Mouse (Mus musculus) limb, embryonic 15.5 days (tissue): ENCODE measurements around the gene Fdx1. TPM values are rescaled to one million over a fixed set of nuclear protein-coding genes. Genes with fewer than 3 reads are reported as not detected.
A peak's percentile ranks its signal among the peaks of the same experiment; 100 is the strongest.

Experiments used
- ATAC-seq: fragments of 200-750 bp; cut with Nextera tagmentation; 2 replicates; pipeline ENCODE4 v1.8.0; 2017; ENCODE audit warnings: low read depth, moderate TSS enrichment; ENCODE audit not compliant: insufficient number of reproducible peaks, low FRiP score, low TSS enrichment
- H3K27ac ChIP-seq: fragments of 300-500 bp; sonication (generic); 2 replicates; pipeline ENCODE4 v1.5.1; 2015; ENCODE audit warnings: moderate library complexity, mild to moderate bottlenecking, inconsistent platforms
- H3K27me3 ChIP-seq: fragments of 300-500 bp; sonication (generic); 2 replicates; pipeline ENCODE4 v1.6.1; 2015; ENCODE audit warnings: inconsistent platforms
- H3K36me3 ChIP-seq: fragments of 300-500 bp; sonication (generic); 2 replicates; pipeline ENCODE4 v1.6.1; 2015; ENCODE audit warnings: inconsistent platforms
- H3K4me1 ChIP-seq: fragments of 300-500 bp; sonication (generic); 2 replicates; pipeline ENCODE4 v1.6.1; 2015; ENCODE audit warnings: inconsistent platforms
- H3K4me2 ChIP-seq: fragments of 300-500 bp; sonication (generic); 2 replicates; pipeline ENCODE4 v1.6.1; 2015; ENCODE audit warnings: mild to moderate bottlenecking, inconsistent platforms
- H3K4me3 ChIP-seq: fragments of 300-500 bp; sonication (generic); 2 replicates; pipeline ENCODE4 v1.5.1; 2015; ENCODE audit warnings: mild to moderate bottlenecking, inconsistent platforms
- H3K9ac ChIP-seq: fragments of 300-500 bp; sonication (generic); 2 replicates; pipeline ENCODE4 v1.6.1; 2015; ENCODE audit warnings: inconsistent platforms
- H3K9me3 ChIP-seq: fragments of 300-500 bp; sonication (generic); 2 replicates; pipeline ENCODE4 v1.6.1; 2016; ENCODE audit warnings: inconsistent platforms
- WGBS: fragments of 180-500 bp; shearing (Covaris S2); methylation state at CpG from one replicate; pipeline ENCODE4 v1.1.7; 2015; 5-methylcytosine and 5-hydroxymethylcytosine counted together
- polyA plus RNA-seq: library from polyadenylated mRNA; unstranded; fragments of >200 nt; fragmentation: Nextera tagmentation; extraction: Ambion mirVana; gene quantifications from 2 replicates; pipeline ENCODE4 v1.2.1, GENCODE M21; 2015

The Fdx1 gene
- polyA plus RNA-seq, 1 experiment from 2014 or later = 77.8 TPM

- Histone ChIP-seq H3K9ac (no peak overlapping the region), H3K9me3 (no peaks in the 10 kb centered on the region), H3K4me1 (no peaks in the 10 kb centered on the region), H3K27ac (no peak overlapping the region), H3K27me3 (no peaks in the 10 kb centered on the region), H3K4me2 (no peak overlapping the region), H3K4me3 (no peak overlapping the region), H3K36me3 (no peaks in the 10 kb centered on the region)
- no peak for ATAC-seq
- 63% methylated on average over 11 of the region's 11 CpGs for WGBS
These were observed 22.2 kb upstream of the Fdx1 start for GRCm38 (mm10) chr9:51985493-51986099.

- Histone ChIP-seq H3K4me1 (no peaks in the 10 kb centered on the region), H3K9me3 (no peaks in the 10 kb centered on the region), H3K36me3 (no peaks in the 10 kb centered on the region), H3K4me3 (no peak overlapping the region), H3K27me3 (no peaks in the 10 kb centered on the region), H3K4me2 (no peak overlapping the region), H3K9ac (no peak overlapping the region), H3K27ac (no peak overlapping the region)
- no peak for ATAC-seq
- WGBS = 80% methylated on average over 1 of the region's 1 CpGs
These were observed 17.8 kb upstream of the Fdx1 start for GRCm38 (mm10) chr9:51981131-51981530.

- no peak for ATAC-seq
- 87% methylated on average over 6 of the region's 6 CpGs for WGBS
These were observed 15.9 kb upstream of the Fdx1 start for GRCm38 (mm10) chr9:51979301-51979700.

GRCm38 (mm10) chr9:51978545-51979259 is 15.3 kb upstream of the Fdx1 start:
- no peaks in the 10 kb centered on the region for H3K36me3 ChIP-seq
- no peak for ATAC-seq
- no peak overlapping the region for H3K27ac ChIP-seq
- no peak overlapping the region for H3K4me3 ChIP-seq
- H3K4me2 ChIP-seq = no peak overlapping the region
- WGBS = 89% methylated on average over 6 of the region's 6 CpGs
- H3K9me3 ChIP-seq = no peaks in the 10 kb centered on the region
- no peaks in the 10 kb centered on the region for H3K27me3 ChIP-seq
- H3K4me1 ChIP-seq = no peaks in the 10 kb centered on the region
- H3K9ac ChIP-seq = no peak overlapping the region

More at GRCm38 (mm10) chr9:51979301-51979700, 15.9 kb upstream of the Fdx1 start:
- Histone ChIP-seq H3K27ac (no peak overlapping the region), H3K4me3 (no peak overlapping the region), H3K4me1 (no peaks in the 10 kb centered on the region), H3K9ac (no peak overlapping the region), H3K4me2 (no peak overlapping the region), H3K9me3 (no peaks in the 10 kb centered on the region), H3K27me3 (no peaks in the 10 kb centered on the region), H3K36me3 (no peaks in the 10 kb centered on the region)

- Histone ChIP-seq H3K9me3 (no peaks in the 10 kb centered on the region), H3K36me3 (no peaks in the 10 kb centered on the region), H3K9ac (no peak overlapping the region), H3K4me3 (no peak overlapping the region), H3K4me2 (no peak overlapping the region), H3K4me1 (no peaks in the 10 kb centered on the region), H3K27me3 (no peaks in the 10 kb centered on the region), H3K27ac (no peak overlapping the region)
- ATAC-seq = no peak
- WGBS = 43% methylated on average over 5 of the region's 5 CpGs
These were observed 14.2 kb upstream of the Fdx1 start for GRCm38 (mm10) chr9:51977439-51978000.

- Histone ChIP-seq H3K4me3 (no peak overlapping the region), H3K9ac (no peak overlapping the region), H3K4me2 (no peak overlapping the region), H3K27ac (no peak overlapping the region), H3K36me3 (no peaks in the 10 kb centered on the region), H3K9me3 (no peaks in the 10 kb centered on the region), H3K4me1 (no peaks in the 10 kb centered on the region), H3K27me3 (no peaks in the 10 kb centered on the region)
- WGBS = 79% methylated on average over 4 of the region's 4 CpGs
- ATAC-seq = no peak
These were observed 11.5 kb upstream of the Fdx1 start for GRCm38 (mm10) chr9:51974871-51975270.

GRCm38 (mm10) chr9:51973846-51974245 is 10.5 kb upstream of the Fdx1 start:
- 55% methylated on average over 3 of the region's 3 CpGs for WGBS
- no peak overlapping the region for H3K9ac ChIP-seq

GRCm38 (mm10) chr9:51966373-51966772 is 3.0 kb upstream of the Fdx1 start:
- peaks cover 1% of the 10 kb centered on the region; the same call in 1 of the 2 replicates for H3K4me1 ChIP-seq
- H3K27me3 ChIP-seq = no peaks in the 10 kb centered on the region
- H3K4me2 ChIP-seq = no peak overlapping the region
- H3K36me3 ChIP-seq = no peaks in the 10 kb centered on the region
- ATAC-seq = no peak
- no peak overlapping the region for H3K9ac ChIP-seq
- H3K4me3 ChIP-seq = no peak overlapping the region
- no peaks in the 10 kb centered on the region for H3K9me3 ChIP-seq
- H3K27ac ChIP-seq = no peak overlapping the region

More at GRCm38 (mm10) chr9:51973846-51974245, 10.5 kb upstream of the Fdx1 start:
- no peaks in the 10 kb centered on the region for H3K9me3 ChIP-seq
- H3K4me3 ChIP-seq = no peak overlapping the region
- H3K4me1 ChIP-seq = no peaks in the 10 kb centered on the region
- H3K27ac ChIP-seq = no peak overlapping the region
- no peaks in the 10 kb centered on the region for H3K27me3 ChIP-seq
- ATAC-seq = no peak
- H3K36me3 ChIP-seq = no peaks in the 10 kb centered on the region
- H3K4me2 ChIP-seq = no peak overlapping the region

GRCm38 (mm10) chr9:51964110-51964509 is 754 bp upstream of the Fdx1 start:
- Histone ChIP-seq H3K9me3 (no peaks in the 10 kb centered on the region), H3K27ac (no peak overlapping the region), H3K27me3 (no peaks in the 10 kb centered on the region), H3K4me3 (no peak overlapping the region), H3K9ac (no peak overlapping the region), H3K4me1 (peaks cover 9% of the 10 kb centered on the region), H3K4me2 (no peak overlapping the region), H3K36me3 (no peaks in the 10 kb centered on the region)
- WGBS = 72% methylated on average over 6 of the region's 6 CpGs
- ATAC-seq = no peak

- WGBS = 38% methylated on average over 6 of the region's 6 CpGs
These were observed 2.0 kb downstream of the Fdx1 start for GRCm38 (mm10) chr9:51961190-51961909.

GRCm38 (mm10) chr9:51960331-51960730 is 3.0 kb downstream of the Fdx1 start:
- Histone ChIP-seq H3K36me3 (peaks cover 8% of the 10 kb centered on the region; the same call in 1 of the 2 replicates), H3K9me3 (no peaks in the 10 kb centered on the region), H3K4me1 (peaks cover 9% of the 10 kb centered on the region), H3K4me2 (no peak overlapping the region), H3K9ac (no peak overlapping the region), H3K27ac (no peak overlapping the region), H3K4me3 (no peak overlapping the region), H3K27me3 (no peaks in the 10 kb centered on the region)
- ATAC-seq = no peak
- WGBS = 72% methylated on average over 2 of the region's 2 CpGs

More at GRCm38 (mm10) chr9:51961190-51961909, 2.0 kb downstream of the Fdx1 start:
- Histone ChIP-seq H3K36me3 (0 out of 2 replicates have a peak, but pooled peaks cover 3% of the 10 kb centered on the region), H3K4me1 (peaks cover 9% of the 10 kb centered on the region), H3K4me2 (no peak overlapping the region), H3K9me3 (no peaks in the 10 kb centered on the region), H3K27ac (no peak overlapping the region), H3K27me3 (no peaks in the 10 kb centered on the region), H3K4me3 (0 out of 2 replicates have a peak overlapping the region, but pooled peaks have one; percentile 6), H3K9ac (no peak overlapping the region)
- ATAC-seq = no peak

GRCm38 (mm10) chr9:51958981-51959380 is 4.4 kb downstream of the Fdx1 start:
- Histone ChIP-seq H3K9me3 (no peaks in the 10 kb centered on the region), H3K9ac (no peak overlapping the region), H3K4me3 (no peak overlapping the region), H3K4me2 (no peak overlapping the region), H3K4me1 (peaks cover 9% of the 10 kb centered on the region), H3K36me3 (peaks cover 18% of the 10 kb centered on the region), H3K27ac (no peak overlapping the region), H3K27me3 (no peaks in the 10 kb centered on the region)
- ATAC-seq = no peak
